Mouse (Mus musculus) kidney, postnatal 0 days (tissue): Measurements from ENCODE around the gene Plppr4. TPM values are rescaled to one million over a fixed set of nuclear protein-coding genes. Genes with fewer than 3 reads are reported as not detected.

Experiments used
- ATAC-seq: fragments of 200-750 bp; cut with Nextera tagmentation; replicated peaks from 2 replicates; pipeline ENCODE4 v1.8.0; 2017; ENCODE audit warnings: low read depth, moderate number of reproducible peaks, moderate TSS enrichment, moderate library complexity; ENCODE audit not compliant: low FRiP score
- DNase-seq: peaks from one replicate; pipeline ENCODE4 v3.0.0-alpha.2; 2016; ENCODE audit warnings: low spot score
- H3K27ac ChIP-seq: fragments of 300-500 bp; sonication (generic); 2 replicates; pipeline ENCODE4 v1.5.1; 2014; ENCODE audit warnings: mild to moderate bottlenecking
- H3K27me3 ChIP-seq: fragments of 300-500 bp; sonication (generic); 2 replicates; pipeline ENCODE4 v1.6.1; 2014; ENCODE audit warnings: low read length, mixed read lengths; ENCODE audit not compliant: insufficient read depth
- H3K36me3 ChIP-seq: fragments of 300-500 bp; sonication (generic); 2 replicates; pipeline ENCODE4 v1.6.1; 2014; ENCODE audit warnings: low read length, mixed read lengths; ENCODE audit not compliant: insufficient read depth
- H3K4me1 ChIP-seq: fragments of 300-500 bp; sonication (generic); replicated peaks from 2 replicates; pipeline ENCODE4 v1.6.1; 2014; ENCODE audit warnings: antibody characterized with exemption, low read length, mixed read lengths; ENCODE audit not compliant: insufficient read depth
- H3K4me2 ChIP-seq: fragments of 300-500 bp; sonication (generic); 2 replicates; pipeline ENCODE4 v1.6.1; 2014; ENCODE audit warnings: mild to moderate bottlenecking, low read length, moderate library complexity, mixed read lengths
- H3K4me3 ChIP-seq: fragments of 300-500 bp; sonication (generic); replicated peaks from 2 replicates; pipeline ENCODE4 v1.5.1; 2014; ENCODE audit warnings: low read depth, low read length
- H3K9ac ChIP-seq: fragments of 300-500 bp; sonication (generic); 2 replicates; pipeline ENCODE4 v1.6.1; 2014; ENCODE audit warnings: low read depth, low read length
- H3K9me3 ChIP-seq: fragments of 300-500 bp; sonication (generic); replicated peaks from 2 replicates; pipeline ENCODE4 v1.6.1; 2016; ENCODE audit warnings: low read length, inconsistent platforms, mixed read lengths
- CTCF ChIP-seq: IDR thresholded peaks from 2 replicates; pipeline ENCODE4 v1.5.1; 2016; ENCODE audit warnings: antibody characterized with exemption, low read depth, mild to moderate bottlenecking, moderate library complexity
- WGBS: fragments of 180-500 bp; shearing (Covaris S2); extraction: QIAGEN DNeasy Blood & Tissue Kit; methylation state at CpG from one replicate; pipeline ENCODE4 v1.1.7; 2014; 5-methylcytosine and 5-hydroxymethylcytosine counted together
- polyA plus RNA-seq: library from polyadenylated mRNA; unstranded; fragments of >200 nt; fragmentation: Nextera tagmentation; extraction: Ambion mirVana; gene quantifications from 2 replicates; pipeline ENCODE4 v1.2.1, GENCODE M21; 2015

Gene Plppr4
- polyA plus RNA-seq, 1 experiment from 2014 or later = 1.2 TPM

GRCm38 (mm10) chr3:117357367-117357766 lies 3.3 kb downstream of the Plppr4 start:
- WGBS = 87% methylated on average over 3 of the region's 3 CpGs
- no peaks in the 10 kb centered on the region for H3K36me3 ChIP-seq
- H3K9me3 ChIP-seq = no peaks in the 10 kb centered on the region
- ATAC-seq = no peak
- no peak for DNase-seq
- no peak overlapping the region for H3K4me2 ChIP-seq
- H3K4me3 ChIP-seq = no peak overlapping the region
- H3K27me3 ChIP-seq = no peaks in the 10 kb centered on the region
- H3K9ac ChIP-seq = no peak overlapping the region
- no peak for TF ChIP-seq CTCF
- no peaks in the 10 kb centered on the region for H3K4me1 ChIP-seq
- H3K27ac ChIP-seq = no peak overlapping the region

- no peaks in the 10 kb centered on the region for H3K4me1 ChIP-seq
Observed at GRCm38 (mm10) chr3:117353940-117354339, 6.7 kb downstream of the Plppr4 start.

GRCm38 (mm10) chr3:117346351-117346750 lies 14.3 kb downstream of the Plppr4 start:
- no peak for TF ChIP-seq CTCF
- no peaks in the 10 kb centered on the region for H3K27me3 ChIP-seq
- no peak overlapping the region for H3K9ac ChIP-seq
- H3K4me2 ChIP-seq = no peak overlapping the region
- ATAC-seq = no peak
- H3K36me3 ChIP-seq = no peaks in the 10 kb centered on the region
- no peak for DNase-seq
- no peaks in the 10 kb centered on the region for H3K4me1 ChIP-seq
- no peak overlapping the region for H3K27ac ChIP-seq
- no peak overlapping the region for H3K4me3 ChIP-seq
- no peaks in the 10 kb centered on the region for H3K9me3 ChIP-seq
- WGBS = 76% methylated on average over 1 of the region's 1 CpGs

More at GRCm38 (mm10) chr3:117353940-117354339, 6.7 kb downstream of the Plppr4 start:
- H3K27me3 ChIP-seq = no peaks in the 10 kb centered on the region
- no peak overlapping the region for H3K4me2 ChIP-seq
- WGBS = 88% methylated on average over 2 of the region's 2 CpGs
- no peak for TF ChIP-seq CTCF
- DNase-seq (no peak), ATAC-seq (no peak)
- H3K36me3 ChIP-seq = no peaks in the 10 kb centered on the region
- H3K9ac ChIP-seq = no peak overlapping the region
- H3K9me3 ChIP-seq = no peaks in the 10 kb centered on the region
- H3K4me3 ChIP-seq = no peak overlapping the region
- H3K27ac ChIP-seq = no peak overlapping the region

- H3K4me3 ChIP-seq = no peak overlapping the region
- 82% methylated on average over 10 of the region's 10 CpGs for WGBS
Observed at GRCm38 (mm10) chr3:117331502-117331901, 29.2 kb downstream of the Plppr4 start.

GRCm38 (mm10) chr3:117329485-117329884 lies 31.2 kb downstream of the Plppr4 start:
- ATAC-seq = no peak
- no peak overlapping the region for H3K27ac ChIP-seq
- no peak overlapping the region for H3K9ac ChIP-seq
- WGBS = 41% methylated on average over 6 of the region's 6 CpGs
- H3K4me3 ChIP-seq = no peak overlapping the region
- no peaks in the 10 kb centered on the region for H3K27me3 ChIP-seq
- H3K4me1 ChIP-seq = no peaks in the 10 kb centered on the region
- DNase-seq = no peak
- no peak overlapping the region for H3K4me2 ChIP-seq
- no peaks in the 10 kb centered on the region for H3K9me3 ChIP-seq
- TF ChIP-seq CTCF = no peak
- no peaks in the 10 kb centered on the region for H3K36me3 ChIP-seq

More at GRCm38 (mm10) chr3:117331502-117331901, 29.2 kb downstream of the Plppr4 start:
- Histone ChIP-seq H3K27ac (no peak overlapping the region), H3K4me1 (no peaks in the 10 kb centered on the region), H3K9me3 (no peaks in the 10 kb centered on the region), H3K36me3 (no peaks in the 10 kb centered on the region), H3K9ac (no peak overlapping the region), H3K4me2 (no peak overlapping the region), H3K27me3 (no peaks in the 10 kb centered on the region)
- DNase-seq (no peak), ATAC-seq (no peak)
- no peak for TF ChIP-seq CTCF

GRCm38 (mm10) chr3:117326551-117326950 lies 34.1 kb downstream of the Plppr4 start:
- no peak for ATAC-seq
- Histone ChIP-seq H3K9ac (no peak overlapping the region), H3K9me3 (no peaks in the 10 kb centered on the region), H3K27me3 (no peaks in the 10 kb centered on the region), H3K36me3 (no peaks in the 10 kb centered on the region), H3K4me3 (no peak overlapping the region), H3K27ac (no peak overlapping the region), H3K4me2 (no peak overlapping the region), H3K4me1 (no peaks in the 10 kb centered on the region)
- WGBS = 36% methylated on average over 5 of the region's 5 CpGs
- TF ChIP-seq CTCF = no peak
- no peak for DNase-seq

- no peaks in the 10 kb centered on the region for H3K4me1 ChIP-seq
- WGBS = 72% methylated on average over 3 of the region's 3 CpGs
- H3K9me3 ChIP-seq = no peaks in the 10 kb centered on the region
- no peaks in the 10 kb centered on the region for H3K27me3 ChIP-seq
- H3K36me3 ChIP-seq = no peaks in the 10 kb centered on the region
- no peak overlapping the region for H3K4me3 ChIP-seq
- no peak overlapping the region for H3K27ac ChIP-seq
- ATAC-seq (no peak), DNase-seq (no peak)
- no peak overlapping the region for H3K4me2 ChIP-seq
- no peak overlapping the region for H3K9ac ChIP-seq
- no peak for TF ChIP-seq CTCF
Observed at GRCm38 (mm10) chr3:117319671-117320070, 41.0 kb downstream of the Plppr4 start.
